Mouse (Mus musculus): ENCODE results near the gene Itpr2. TPM values are rescaled to one million over a fixed set of nuclear protein-coding genes. Genes with fewer than 3 reads are reported as not detected.

The Itpr2 gene
- polyA plus RNA-seq, 1 experiment from 2014 or later, result 6.3 TPM

DNA sequence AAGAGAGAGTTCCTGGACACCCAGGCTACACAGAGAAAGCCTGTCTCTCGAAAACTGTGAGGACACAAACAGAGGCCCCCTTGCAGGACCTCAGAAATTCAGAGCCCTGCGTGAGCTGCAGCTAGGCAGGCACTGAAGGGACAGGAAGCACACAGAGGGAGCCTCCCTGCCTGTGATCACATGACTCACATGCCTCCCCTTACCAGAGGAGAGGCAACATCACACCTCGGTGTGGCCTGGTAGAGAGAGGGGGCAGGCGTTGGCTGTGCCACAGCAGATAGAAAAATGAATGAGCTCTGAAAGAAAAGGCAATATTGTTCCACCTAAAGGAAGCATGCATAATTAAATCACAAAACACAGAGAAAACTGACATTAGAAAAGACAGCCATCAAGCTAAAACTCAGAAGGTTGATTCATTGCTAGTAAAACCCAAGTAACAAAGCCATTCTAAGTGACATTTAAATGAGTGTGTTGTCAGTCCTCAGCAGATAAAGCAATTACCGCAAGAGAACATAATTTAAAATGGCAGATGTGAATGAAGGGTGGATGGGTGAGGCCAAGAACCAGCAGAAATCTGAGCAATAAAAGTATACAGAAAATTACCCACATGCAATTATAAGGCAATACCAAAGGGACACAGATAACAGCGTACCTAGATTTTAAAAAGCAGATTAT is 114.8 kb downstream of the Itpr2 start:
- Histone ChIP-seq H3K9me3 (ENCODE audit: control insufficient read depth) (no peaks in the 10 kb centered on the region), H3K4me1 (replicated peaks; ENCODE audit: control insufficient read depth, insufficient read depth, low read length) (no peaks in the 10 kb centered on the region), H3K27me3 (replicated peaks; ENCODE audit: control insufficient read depth, insufficient read depth, low read length) (no peaks in the 10 kb centered on the region), H3K27ac (ENCODE audit: low read depth, low read length) (no peak overlapping the region), H3K9ac (ENCODE audit: low read depth, low read length) (no peak overlapping the region), H3K36me3 (ENCODE audit: control insufficient read depth, insufficient read depth) (no peaks in the 10 kb centered on the region; the same call in 1 of the 2 replicates), H3K4me3 (ENCODE audit: low read depth, low read length) (no peak overlapping the region), H3K4me2 (replicated peaks; ENCODE audit: low read depth) (no peak overlapping the region)
- ATAC-seq, result no peak
- no peak for TF ChIP-seq CTCF (IDR thresholded peaks at IDR 0.05; ENCODE audit: low read depth)
- 31% methylated on average over 6 of the region's 6 CpGs for WGBS

DNA sequence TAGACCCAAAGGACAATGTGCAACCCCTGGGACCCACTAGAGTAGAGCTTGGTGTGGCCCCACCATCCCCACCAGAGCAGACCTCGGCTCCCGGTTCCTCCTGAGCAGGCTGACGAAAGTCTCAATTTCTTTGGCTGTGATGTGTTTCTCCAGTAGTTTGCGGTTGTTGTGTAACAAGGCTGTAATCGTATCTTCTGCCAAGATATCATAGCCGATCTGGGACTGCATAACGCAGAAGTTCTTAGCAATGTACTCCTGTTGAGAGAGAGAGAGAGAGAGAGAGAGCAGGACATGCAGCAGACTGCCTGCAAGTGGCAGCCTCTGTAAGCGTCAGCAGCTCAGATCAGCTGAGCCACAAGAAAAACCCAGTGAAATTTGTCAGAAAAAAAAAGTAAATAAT is 122.8 kb downstream of the Itpr2 start:
- no peaks in the 10 kb centered on the region for H3K27me3 ChIP-seq (replicated peaks; ENCODE audit: control insufficient read depth, insufficient read depth, low read length)
- ATAC-seq, result no peak
- no peaks in the 10 kb centered on the region for H3K9me3 ChIP-seq (ENCODE audit: control insufficient read depth)
- H3K9ac ChIP-seq (ENCODE audit: low read depth, low read length), result no peak overlapping the region
- H3K4me1 ChIP-seq (replicated peaks; ENCODE audit: control insufficient read depth, insufficient read depth, low read length), result no peaks in the 10 kb centered on the region
- no peak overlapping the region for H3K4me3 ChIP-seq (ENCODE audit: low read depth, low read length)
- H3K36me3 ChIP-seq (ENCODE audit: control insufficient read depth, insufficient read depth), result peaks cover 11% of the 10 kb centered on the region
- 84% methylated on average over 8 of the region's 8 CpGs for WGBS
- H3K4me2 ChIP-seq (replicated peaks; ENCODE audit: low read depth), result no peak overlapping the region
- no peak overlapping the region for H3K27ac ChIP-seq (ENCODE audit: low read depth, low read length)
- no peak for TF ChIP-seq CTCF (IDR thresholded peaks at IDR 0.05; ENCODE audit: low read depth)

DNA sequence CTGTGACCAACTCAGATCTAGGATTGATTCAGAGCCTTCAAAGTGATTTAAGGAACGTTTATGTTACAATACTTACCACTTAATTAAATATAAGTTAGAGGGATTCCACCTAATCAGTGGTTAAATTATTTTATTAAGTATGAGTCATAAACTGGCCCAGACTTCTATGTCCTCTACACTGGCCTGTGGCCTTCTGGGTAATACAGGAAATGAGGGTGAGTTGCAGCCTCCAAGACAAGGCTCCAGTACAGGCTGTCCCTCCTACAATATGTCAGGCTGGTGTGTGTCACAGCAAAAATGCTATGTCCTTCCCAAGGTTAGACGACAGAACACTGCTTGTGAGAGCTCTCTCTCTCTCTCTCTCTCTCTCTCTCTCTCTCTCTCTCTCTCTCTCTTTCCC is 130.5 kb downstream of the Itpr2 start:
- no peaks in the 10 kb centered on the region for H3K9me3 ChIP-seq (ENCODE audit: control insufficient read depth)
- no peak overlapping the region for H3K4me3 ChIP-seq (ENCODE audit: low read depth, low read length)
- no peak for TF ChIP-seq CTCF (IDR thresholded peaks at IDR 0.05; ENCODE audit: low read depth)
- peaks cover 11% of the 10 kb centered on the region for H3K36me3 ChIP-seq (ENCODE audit: control insufficient read depth, insufficient read depth)
- WGBS, result 48% methylated on average over 2 of the region's 2 CpGs
- no peak overlapping the region for H3K9ac ChIP-seq (ENCODE audit: low read depth, low read length)
- H3K27me3 ChIP-seq (replicated peaks; ENCODE audit: control insufficient read depth, insufficient read depth, low read length), result no peaks in the 10 kb centered on the region
- H3K4me1 ChIP-seq (replicated peaks; ENCODE audit: control insufficient read depth, insufficient read depth, low read length), result no peaks in the 10 kb centered on the region
- H3K4me2 ChIP-seq (replicated peaks; ENCODE audit: low read depth), result no peak overlapping the region
- H3K27ac ChIP-seq (ENCODE audit: low read depth, low read length), result no peak overlapping the region
- ATAC-seq, result no peak

DNA sequence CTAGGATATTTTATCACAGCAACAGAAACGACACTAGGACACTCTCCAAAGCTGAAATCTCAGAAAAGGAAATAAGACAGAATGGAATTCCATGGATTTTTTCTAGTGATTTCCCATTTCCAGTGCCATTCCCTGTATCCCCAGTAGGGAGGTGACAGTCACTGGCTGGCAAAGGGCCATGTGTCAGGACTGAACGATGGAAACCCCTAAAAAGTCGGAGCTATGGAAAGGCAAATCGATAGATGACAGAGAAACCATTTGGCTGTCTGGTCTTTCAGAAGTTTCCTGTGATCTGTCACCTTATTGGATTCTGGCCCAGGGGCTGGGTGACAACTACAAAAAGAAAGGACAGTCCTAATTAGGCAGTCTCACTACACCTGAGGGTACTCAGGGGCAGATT is 135.8 kb downstream of the Itpr2 start:
- TF ChIP-seq CTCF (IDR thresholded peaks at IDR 0.05; ENCODE audit: low read depth), result no peak

DNA sequence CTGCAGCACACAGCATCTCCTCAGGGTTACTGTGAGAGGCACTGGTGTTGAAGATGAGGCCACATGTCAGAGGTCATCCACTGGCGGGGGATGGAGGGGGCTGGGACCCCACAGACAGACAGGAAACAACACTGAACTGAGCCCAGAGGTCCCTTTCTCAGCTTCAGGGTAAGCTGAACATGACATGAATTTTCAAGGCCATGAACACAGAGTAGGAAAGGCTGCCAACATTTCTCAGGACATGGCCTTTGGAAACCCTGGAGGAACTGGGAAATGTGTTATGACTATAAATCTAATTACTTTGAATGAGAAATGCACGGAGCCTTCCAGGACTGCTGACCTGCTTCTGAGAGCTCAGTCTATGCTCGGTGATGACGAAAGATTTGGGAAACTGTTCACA is 144.1 kb downstream of the Itpr2 start:
- no peaks in the 10 kb centered on the region for H3K9me3 ChIP-seq (ENCODE audit: control insufficient read depth)
- no peaks in the 10 kb centered on the region for H3K36me3 ChIP-seq (ENCODE audit: control insufficient read depth, insufficient read depth)
- no peak overlapping the region for H3K9ac ChIP-seq (ENCODE audit: low read depth, low read length)
- 75% methylated on average over 4 of the region's 4 CpGs for WGBS
- H3K4me1 ChIP-seq (replicated peaks; ENCODE audit: control insufficient read depth, insufficient read depth, low read length), result no peaks in the 10 kb centered on the region
- no peaks in the 10 kb centered on the region for H3K27me3 ChIP-seq (replicated peaks; ENCODE audit: control insufficient read depth, insufficient read depth, low read length)
- H3K27ac ChIP-seq (ENCODE audit: low read depth, low read length), result no peak overlapping the region
- no peak for ATAC-seq
- H3K4me2 ChIP-seq (replicated peaks; ENCODE audit: low read depth), result no peak overlapping the region
- no peak overlapping the region for H3K4me3 ChIP-seq (ENCODE audit: low read depth, low read length)
- TF ChIP-seq CTCF (IDR thresholded peaks at IDR 0.05; ENCODE audit: low read depth), result no peak

More for the DNA sequence above, 135.8 kb downstream of the Itpr2 start:
- H3K27ac ChIP-seq (ENCODE audit: low read depth, low read length), result no peak overlapping the region
- H3K36me3 ChIP-seq (ENCODE audit: control insufficient read depth, insufficient read depth), result no peaks in the 10 kb centered on the region
- no peaks in the 10 kb centered on the region for H3K4me1 ChIP-seq (replicated peaks; ENCODE audit: control insufficient read depth, insufficient read depth, low read length)
- 87% methylated on average over 4 of the region's 4 CpGs for whole genome bisulfite sequencing
- no peaks in the 10 kb centered on the region for H3K27me3 ChIP-seq (replicated peaks; ENCODE audit: control insufficient read depth, insufficient read depth, low read length)
- H3K4me3 ChIP-seq (ENCODE audit: low read depth, low read length), result no peak overlapping the region
- no peak overlapping the region for H3K4me2 ChIP-seq (replicated peaks; ENCODE audit: low read depth)
- no peak overlapping the region for H3K9ac ChIP-seq (ENCODE audit: low read depth, low read length)
- ATAC-seq, result no peak
- no peaks in the 10 kb centered on the region for H3K9me3 ChIP-seq (ENCODE audit: control insufficient read depth)

DNA sequence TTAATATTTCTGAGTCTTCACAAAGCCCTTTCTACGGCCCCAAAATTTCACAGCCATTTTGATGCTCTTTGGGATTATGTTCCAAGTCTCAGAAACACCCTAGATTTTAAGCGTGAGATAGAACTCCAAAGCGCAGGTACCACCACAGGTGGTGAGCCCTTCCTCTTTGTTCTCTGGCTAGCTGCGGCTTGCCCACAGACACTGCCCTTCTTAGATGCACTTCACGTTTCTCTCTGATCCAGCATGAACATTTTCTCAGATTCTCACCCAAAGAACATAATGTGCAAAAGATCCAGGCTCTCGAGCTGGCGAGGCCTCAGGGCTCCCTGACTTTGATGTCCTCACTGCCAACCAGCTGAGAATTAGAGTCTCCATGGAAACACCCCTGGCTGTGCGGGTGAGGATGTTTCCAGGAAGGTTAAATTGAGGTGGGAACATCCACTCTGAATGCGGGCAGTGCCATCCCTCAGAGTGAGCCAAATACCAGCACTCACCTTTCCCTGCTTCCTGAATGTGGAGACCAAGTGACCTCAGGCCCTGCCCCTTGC is 149.7 kb downstream of the Itpr2 start:
- ATAC-seq, result no peak
- 70% methylated on average over 9 of the region's 9 CpGs for WGBS
- Histone ChIP-seq H3K9me3 (ENCODE audit: control insufficient read depth) (no peaks in the 10 kb centered on the region), H3K9ac (ENCODE audit: low read depth, low read length) (no peak overlapping the region), H3K4me2 (replicated peaks; ENCODE audit: low read depth) (no peak overlapping the region), H3K27ac (ENCODE audit: low read depth, low read length) (no peak overlapping the region), H3K27me3 (replicated peaks; ENCODE audit: control insufficient read depth, insufficient read depth, low read length) (no peaks in the 10 kb centered on the region), H3K36me3 (ENCODE audit: control insufficient read depth, insufficient read depth) (no peaks in the 10 kb centered on the region), H3K4me1 (replicated peaks; ENCODE audit: control insufficient read depth, insufficient read depth, low read length) (no peaks in the 10 kb centered on the region), H3K4me3 (ENCODE audit: low read depth, low read length) (no peak overlapping the region)
- TF ChIP-seq CTCF (IDR thresholded peaks at IDR 0.05; ENCODE audit: low read depth), result no peak

Measured in intestine, postnatal 0 days (tissue).